Mouse (Mus musculus) bone marrow, adult 2 months (tissue): ENCODE results near the gene Kdm1b.

ENCODE experiments used
- CTCF ChIP-seq: fragments of 200-500 bp; IDR thresholded peaks from 2 replicates; pipeline ENCODE4 v1.5.1; 2011; ENCODE audit warnings: low read length, control low read depth; ENCODE audit not compliant: control insufficient read depth, insufficient read depth
- POLR2A ChIP-seq: fragments of 200-500 bp; IDR thresholded peaks from 2 replicates; pipeline ENCODE4 v1.6.1; 2011; ENCODE audit warnings: low read depth, mild to moderate bottlenecking, control low read depth, low read length, borderline replicate concordance; ENCODE audit not compliant: control insufficient read depth

- TF ChIP-seq CTCF (no peak), POLR2A (no peak)
Observed at GRCm38 (mm10) chr13:47053971-47054370, 10.7 kb downstream of the Kdm1b start.
